Mouse (Mus musculus): Measurements from ENCODE around the gene Slfn1. TPM values are rescaled to one million over a fixed set of nuclear protein-coding genes. Genes with fewer than 3 reads are reported as not detected.
"Not testable (repeated sequence)": the region's sequence is repeated elsewhere in the genome, so short reads cannot be mapped to it uniquely, and the experiment has no call there.

Gene Slfn1
- total RNA-seq (2021) = not detected
- long read RNA-seq = 0 reads

DNA sequence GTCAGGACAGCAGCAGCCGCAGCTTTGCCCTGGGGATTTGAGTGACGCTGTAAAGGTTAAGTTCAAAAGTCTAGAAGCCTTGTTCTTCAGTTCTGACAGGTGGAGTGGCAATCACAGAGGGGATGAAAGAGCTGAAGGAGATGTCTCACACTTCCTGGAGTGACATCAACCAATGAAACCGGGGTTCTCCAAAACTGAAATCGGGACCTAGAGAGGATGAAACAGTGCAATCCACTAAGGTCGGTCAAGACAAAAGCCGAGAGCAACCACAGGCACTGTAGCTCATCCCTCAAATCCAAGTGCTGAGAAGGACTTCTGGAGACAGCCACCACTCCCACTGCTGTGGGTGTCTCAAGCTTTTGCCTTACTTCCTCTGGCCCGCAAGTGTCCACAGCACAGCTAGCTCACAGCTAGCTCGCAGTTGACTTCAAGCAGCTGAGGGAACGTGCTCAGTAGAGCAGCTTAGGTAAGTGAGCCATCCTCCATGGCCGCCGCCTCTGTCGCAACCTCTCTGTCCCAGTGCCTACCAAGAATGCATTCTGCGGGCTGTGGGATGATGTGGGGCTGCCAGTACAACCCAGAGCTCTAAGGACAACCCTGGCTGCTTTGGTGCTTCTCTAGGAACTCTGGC is at the start of gene Slfn1:
TSS of gene Slfn1 (plus strand) at position 253 of the 631 bp plus-strand sequence.
- DNase-seq (ENCODE audit: low spot score in 2 of 2) = no peak

DNA sequence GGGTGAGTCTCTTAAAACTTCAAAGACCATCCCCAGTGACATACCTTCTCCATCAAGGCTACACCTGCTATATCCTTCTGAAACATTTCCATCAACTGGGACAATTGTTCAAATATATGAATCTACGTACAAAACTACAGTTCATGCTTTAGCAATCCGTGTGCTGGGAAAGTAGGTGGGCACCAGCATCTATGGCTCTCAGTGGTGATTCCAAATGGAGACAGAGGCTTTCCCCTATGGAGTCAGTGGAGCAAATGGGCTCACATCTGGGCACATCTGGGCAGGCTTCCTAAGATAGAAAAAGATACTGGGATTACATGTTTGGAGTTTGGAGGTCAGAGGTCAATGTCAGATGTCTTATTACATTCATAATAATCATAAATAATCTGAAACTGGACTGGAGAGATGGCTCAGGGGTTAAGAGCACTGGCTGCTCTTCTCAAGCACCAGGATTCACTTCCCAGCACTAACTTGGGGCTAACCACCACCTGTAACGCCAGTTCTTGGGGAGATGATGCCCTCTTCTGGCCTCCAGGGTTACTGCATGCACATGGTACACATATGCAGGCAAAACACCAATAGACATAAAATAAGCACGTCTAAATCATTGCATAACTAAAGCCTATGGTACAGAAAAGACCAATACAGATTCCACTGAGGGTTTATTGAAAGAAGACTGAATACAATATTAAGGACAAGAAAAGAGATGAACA is 48.5 kb upstream of the Slfn1 start:
- no peak for DNase-seq (ENCODE audit: low spot score in 2 of 2)

DNA sequence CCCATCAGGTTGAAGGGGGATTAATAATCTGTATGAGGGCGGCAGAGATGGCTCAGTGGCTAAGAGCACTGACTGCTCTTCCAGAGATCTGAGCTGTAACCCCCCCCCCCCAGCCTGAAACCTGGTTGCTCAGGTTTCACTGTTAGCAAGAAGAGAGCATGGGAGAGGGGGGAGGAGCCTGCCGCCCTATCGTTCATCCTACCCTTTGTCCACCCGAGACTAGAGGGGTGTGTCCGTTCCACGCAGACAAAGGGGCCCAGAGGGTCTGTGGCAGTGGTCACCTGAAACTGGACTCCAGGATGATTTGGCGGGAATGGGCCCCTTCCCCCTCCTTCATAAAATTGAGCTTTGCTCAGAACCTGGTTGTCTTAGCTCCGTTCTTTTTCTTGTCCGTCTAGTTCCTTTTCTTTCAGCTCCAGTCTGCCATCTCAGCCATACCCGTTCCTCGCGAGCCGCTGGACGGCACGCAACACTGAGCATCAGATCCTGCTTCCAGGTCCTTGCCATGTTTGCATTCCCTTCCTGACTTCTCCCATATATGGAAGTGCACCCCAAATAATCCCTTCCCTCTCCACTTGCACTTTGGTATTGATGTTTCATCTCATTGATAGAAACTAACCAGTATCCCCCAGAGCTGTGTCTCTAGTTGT is 46.2 kb upstream of the Slfn1 start:
- DNase-seq (ENCODE audit: low spot score in 2 of 2) = no peak

DNA sequence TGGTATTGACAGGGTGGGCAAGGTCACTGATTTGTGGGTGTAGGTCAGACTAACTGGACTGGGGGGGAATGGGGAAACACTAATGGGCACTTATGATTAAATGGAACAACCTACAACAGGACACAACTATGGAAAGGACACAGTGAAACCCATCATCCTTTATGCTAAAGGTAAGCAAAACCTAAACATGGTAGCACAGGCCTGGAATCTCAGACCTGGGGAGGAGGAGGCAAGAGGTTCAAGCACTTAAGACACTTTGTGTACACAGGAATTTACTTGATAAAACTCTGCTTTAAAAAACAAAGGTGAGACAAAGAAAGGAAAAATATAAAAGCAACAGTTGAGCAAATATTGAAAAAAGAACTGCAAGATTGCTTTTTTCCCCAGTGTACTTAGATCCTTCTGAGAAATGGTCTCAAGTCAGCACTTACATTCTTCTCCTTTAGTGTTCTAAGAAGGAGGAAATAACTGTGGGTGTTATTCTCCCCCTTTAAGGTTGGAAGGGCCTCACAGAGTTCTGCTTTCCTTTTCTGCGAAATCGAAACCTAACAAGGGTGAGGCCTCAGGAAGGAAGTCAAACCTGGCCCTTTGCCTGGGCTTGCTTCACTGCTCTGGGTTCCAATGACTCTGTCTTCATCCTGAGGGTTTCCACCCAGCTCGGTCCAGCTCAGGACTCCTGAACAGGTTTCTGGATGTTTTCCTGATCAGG is 38.8 kb upstream of the Slfn1 start:
- DNase-seq (ENCODE audit: low spot score in 2 of 2) = no peak

DNA sequence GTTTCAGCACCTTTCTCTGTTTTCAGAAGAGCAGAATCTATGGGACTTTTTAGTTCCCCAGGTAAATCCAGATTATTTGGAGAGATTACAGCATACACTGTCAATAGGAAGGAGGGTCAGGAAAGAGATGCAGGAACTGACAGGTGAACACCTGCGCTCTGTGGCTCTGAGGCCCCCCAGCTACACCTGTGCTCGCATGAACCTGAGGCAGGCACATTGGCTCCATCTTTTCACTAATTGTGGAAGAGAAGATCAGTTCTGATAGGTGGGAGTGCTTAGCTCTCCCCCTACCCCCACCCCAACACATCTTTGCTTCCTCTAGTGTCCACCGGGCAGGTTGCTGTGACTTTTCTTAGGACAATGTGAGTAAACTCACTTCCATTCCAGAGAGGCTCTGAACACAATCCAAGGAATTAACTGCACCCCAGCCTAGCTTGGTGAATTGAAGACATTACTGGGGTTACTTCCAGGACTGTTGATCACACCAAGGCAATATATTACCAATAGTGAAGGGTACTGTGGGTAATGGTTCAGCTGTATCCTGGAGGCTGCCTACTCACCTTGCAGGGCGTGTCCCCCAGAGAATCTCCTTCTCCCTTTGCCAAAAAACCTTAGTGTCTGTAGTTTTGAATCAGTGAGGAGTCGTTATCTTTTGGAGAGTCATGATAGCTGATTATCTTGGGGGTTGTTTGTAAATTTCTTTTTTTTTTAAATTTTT is 38.1 kb upstream of the Slfn1 start:
- no peak for DNase-seq (ENCODE audit: low spot score in 2 of 2)

DNA sequence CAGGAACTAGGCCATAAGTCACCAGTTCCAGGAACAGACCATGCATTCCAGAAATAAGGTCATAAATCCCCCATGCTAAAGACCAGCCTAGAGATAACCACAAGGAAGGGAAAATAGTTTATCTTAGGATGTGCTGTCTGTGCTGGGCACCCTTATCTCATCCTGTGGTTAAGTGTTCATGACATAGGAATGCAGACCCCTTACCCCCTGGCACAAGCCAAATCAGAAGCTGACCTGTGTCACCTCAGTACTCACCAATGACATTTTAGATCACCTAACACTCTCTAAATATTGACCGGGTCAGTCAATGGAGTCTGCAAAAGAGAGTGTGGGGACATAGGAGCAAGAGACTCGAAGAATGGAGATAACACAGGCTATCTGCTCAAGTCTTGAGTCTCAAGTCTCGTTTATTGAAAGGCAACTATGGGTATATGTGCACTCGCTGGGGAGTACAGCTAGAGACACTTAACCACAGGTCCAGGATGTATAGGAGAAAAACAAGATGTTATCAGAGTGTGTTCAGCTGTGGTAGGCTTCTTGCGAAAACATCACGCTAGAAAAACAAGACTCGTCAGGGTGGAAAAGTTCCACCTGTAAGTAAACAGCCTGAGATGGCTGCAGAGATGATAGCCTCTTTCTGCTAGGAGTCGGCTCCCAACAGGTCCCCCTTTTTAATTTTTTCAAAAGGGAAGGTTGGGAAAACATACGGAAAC is 37.0 kb upstream of the Slfn1 start:
- DNase-seq (ENCODE audit: low spot score in 2 of 2) = no peak

DNA sequence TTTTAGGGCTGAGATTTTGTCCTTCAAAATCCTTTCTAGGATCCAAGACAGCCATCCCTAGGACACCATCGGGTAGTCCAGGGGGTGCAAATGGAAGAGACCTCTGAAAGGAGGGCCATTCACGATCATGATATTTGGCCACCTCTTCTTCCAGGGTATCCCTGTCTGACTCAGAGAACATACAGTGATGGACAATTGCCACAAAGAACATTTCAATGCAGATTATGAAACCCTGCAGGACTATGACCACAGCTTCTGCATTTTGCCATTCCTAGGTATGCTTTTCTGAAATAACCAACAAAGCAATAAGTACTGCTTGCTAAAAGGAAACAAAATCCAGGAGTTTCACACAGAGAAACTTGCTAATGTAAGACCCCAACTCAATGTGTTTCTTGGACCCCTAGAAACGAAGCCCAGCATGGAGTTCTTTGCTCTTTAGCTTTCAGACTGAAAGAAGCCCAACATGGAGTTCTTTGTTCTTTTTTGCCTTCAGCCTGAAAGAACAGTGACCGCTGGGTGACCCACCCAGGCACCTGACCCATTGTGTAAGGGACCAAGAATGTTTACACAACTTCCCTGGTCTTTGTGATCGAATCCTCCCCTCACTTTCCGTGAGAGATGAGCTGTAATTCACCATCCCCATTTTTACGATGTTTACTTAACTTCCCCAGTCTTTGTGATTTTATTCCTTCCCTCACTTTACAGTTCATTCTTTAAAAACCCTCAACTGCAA is 33.7 kb upstream of the Slfn1 start:
- DNase-seq (ENCODE audit: low spot score in 2 of 2) = no peak

DNA sequence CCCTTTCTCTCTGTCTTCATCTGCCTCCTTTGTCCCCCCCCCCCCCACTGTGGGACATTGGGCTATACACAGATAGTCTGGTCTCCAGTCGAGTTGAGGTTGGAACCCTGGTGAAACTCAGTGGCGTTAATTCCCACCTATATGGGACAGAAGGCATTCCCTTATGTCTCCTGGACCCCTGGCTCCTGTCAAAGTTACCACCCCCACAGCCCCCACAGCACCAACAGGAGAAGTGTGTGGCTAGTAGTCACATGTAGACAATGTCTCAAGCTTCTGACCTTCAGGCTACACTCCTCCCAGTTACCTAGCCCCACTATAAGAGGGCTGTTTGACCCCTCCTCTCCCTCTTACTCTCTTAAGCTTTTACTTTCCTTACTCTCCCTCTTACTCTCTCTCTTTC is 32.5 kb upstream of the Slfn1 start:
- no peak for DNase-seq (ENCODE audit: low spot score in 2 of 2)

DNA sequence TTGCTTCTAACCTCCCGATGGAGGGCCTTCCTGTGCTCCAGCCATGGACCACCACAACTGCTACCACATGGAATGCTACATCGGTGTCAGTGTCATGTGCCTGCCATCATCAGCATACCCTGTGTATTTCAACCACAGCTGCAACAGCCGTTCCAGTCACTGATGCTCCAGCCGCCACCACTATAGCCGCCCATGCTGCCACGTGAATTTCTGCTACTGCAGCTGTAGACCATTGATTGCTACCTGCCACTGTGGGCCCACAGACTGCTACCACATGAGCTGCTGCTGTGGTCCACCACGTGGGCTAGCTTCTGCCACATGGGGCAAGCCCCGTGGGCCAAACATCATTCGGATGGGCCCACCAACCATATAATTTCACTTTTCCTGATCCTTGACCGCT is 31.9 kb upstream of the Slfn1 start:
- no peak for DNase-seq (ENCODE audit: low spot score in 2 of 2)

DNA sequence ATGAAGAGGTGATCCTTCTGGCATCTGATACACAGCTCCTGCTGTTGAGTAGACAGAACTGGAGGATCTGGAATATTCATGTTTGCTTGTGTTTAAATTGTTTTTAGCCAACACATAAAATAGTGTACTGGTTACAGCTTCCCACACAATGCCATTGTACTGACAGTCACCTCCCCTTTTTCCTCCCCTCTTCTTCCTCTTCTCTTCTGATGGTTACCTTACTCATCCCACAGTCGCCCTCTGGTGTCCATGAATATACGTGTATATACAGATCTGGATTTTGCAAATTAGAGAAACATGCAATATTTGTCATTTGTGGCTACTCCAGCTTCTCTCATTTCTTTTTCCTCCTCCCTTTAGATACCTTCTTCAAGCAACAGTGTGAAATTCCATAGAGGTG is 1.5 kb upstream of the Slfn1 start:
- peak; percentile 8 to 15 for DNase-seq (ENCODE audit: low spot score in 2 of 2)

DNA sequence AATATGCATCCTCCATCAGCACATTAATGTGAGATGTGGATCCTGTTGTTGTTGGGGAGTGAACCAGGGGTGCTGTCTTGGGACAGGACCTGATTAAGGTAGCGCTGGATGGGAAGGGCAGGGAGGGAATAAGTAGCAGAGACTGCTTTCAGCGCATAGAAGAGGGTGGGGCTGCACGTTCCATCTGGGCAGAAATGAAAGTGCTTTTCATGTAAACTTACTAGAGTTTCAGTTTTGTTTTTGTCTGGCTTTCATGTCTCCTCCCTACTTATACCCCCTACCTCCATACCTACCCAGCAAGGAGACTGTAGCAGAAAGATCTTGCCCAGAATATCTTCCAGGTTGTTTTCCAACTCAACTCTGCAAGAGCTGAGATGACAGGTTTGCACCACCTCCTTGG is 1.4 kb downstream of the Slfn1 start:
- DNase-seq (ENCODE audit: low spot score in 2 of 2) = no peak

DNA sequence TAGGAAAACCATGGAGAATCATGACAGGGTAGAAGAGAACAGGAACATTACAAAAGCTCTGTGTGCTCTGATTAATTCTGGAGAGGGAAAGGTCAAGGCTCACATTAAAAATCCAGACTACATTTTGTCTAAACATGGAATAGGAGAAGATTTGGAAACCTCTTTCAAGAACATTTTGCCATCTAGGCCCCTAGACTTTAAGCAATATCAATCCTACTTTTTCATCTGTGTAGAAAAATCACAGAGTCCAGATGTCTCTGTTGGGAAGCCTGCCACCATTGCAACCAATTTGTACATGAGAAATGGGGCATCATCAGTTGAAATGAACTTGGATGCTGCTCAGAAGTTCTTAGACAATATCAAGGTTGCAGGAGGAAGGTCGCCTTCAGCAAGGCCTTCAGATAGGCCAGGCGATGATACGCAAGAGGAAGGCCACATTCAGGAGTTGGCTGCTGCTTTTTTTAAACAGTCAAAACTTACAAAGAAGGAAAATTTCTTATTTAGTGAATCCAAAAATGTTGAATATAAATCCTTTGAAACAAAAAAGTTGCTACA is 4.6 kb downstream of the Slfn1 start:
- DNase-seq (ENCODE audit: low spot score in 2 of 2) = no peak

DNA sequence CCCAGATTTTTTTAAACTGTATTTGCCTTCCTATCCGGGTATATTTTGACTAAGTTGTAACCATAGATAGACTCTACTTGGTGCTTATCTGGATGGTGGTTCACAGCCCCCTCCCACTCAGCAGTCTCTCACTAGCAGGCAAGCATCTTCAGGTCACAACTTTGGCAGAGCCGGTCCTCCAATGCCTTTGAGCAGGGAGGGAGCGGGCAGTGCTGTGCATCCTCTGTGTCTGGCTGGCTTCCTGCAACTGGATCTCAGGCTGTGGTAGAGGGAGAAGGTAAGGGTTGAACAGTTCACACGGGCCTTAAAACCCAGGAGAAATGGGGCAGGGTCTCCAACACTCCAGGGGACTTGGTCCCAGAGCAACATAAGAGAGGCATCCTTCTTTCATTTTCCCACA is 6.5 kb downstream of the Slfn1 start:
- no peak for DNase-seq (ENCODE audit: low spot score in 2 of 2)

DNA sequence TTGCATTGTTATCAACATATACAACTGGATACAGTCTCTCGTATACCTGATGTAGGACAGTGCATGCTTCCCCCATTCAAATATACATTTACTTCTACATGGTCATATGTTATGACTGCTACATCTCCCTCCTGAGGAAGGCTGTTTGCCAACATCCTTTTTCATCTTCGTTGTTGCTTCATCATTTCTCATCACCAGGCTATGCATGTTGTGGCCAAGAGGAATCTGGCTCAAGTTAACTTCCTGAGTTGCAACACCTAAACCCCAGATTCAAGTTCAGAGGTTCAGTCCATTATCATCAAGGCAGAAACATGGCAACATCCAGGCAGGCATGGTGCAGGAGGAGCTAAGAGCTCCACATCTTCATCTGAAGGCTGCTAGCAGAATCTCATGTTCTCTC is 8.3 kb downstream of the Slfn1 start:
- no peak for DNase-seq (ENCODE audit: low spot score in 2 of 2)

DNA sequence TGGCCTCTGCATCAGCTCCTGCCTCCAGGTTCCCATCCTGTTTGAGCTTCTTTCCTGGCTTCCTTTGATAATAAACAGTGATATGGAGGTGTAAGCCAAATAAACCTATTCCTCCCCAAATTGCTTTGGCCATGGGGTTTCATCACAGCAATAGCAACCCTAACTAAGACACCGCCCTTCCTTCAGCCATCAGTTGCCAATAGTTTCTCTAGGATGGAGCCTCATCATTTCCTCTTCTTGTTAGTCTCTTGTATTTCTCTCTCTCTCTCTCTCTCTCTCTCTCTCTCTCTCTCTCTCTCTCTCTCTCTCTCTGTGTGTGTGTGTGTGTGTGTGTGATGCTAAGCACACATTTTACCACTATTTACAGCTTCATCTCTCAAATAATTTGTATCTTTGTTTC is 9.0 kb downstream of the Slfn1 start:
- DNase-seq (ENCODE audit: low spot score in 2 of 2) = not testable (repeated sequence)

DNA sequence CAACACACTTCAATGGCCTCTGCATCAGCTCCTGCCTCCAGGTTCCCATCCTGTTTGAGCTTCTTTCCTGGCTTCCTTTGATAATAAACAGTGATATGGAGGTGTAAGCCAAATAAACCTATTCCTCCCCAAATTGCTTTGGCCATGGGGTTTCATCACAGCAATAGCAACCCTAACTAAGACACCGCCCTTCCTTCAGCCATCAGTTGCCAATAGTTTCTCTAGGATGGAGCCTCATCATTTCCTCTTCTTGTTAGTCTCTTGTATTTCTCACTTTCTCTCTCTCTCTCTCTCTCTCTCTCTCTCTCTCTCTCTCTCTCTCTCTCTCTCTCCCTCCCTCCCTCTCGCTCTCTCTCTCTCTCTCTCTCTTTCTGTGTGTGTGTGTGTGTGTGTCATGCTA is 20.6 kb downstream of the Slfn1 start:
- not testable (repeated sequence) for DNase-seq (ENCODE audit: low spot score in 2 of 2)

DNA sequence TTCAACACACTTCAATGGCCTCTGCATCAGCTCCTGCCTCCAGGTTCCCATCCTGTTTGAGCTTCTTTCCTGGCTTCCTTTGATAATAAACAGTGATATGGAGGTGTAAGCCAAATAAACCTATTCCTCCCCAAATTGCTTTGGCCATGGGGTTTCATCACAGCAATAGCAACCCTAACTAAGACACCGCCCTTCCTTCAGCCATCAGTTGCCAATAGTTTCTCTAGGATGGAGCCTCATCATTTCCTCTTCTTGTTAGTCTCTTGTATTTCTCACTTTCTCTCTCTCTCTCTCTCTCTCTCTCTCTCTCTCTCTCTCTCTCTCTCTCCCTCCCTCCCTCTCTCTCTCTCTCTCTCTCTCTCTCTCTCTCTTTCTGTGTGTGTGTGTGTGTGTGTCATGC is 32.3 kb downstream of the Slfn1 start:
- not testable (repeated sequence) for DNase-seq (ENCODE audit: low spot score in 2 of 2)

Data from layer of hippocampus, postnatal 10 days (tissue).